Mouse (Mus musculus) lung, postnatal 0 days (tissue): ENCODE measurements at regions not wholly inside any gene's neighbourhood (a gene's known extent, or its start where the extent isn't known, plus 50 kb on each side); places are given as distances from the start of the nearest gene placed in this dataset.

Experiments used
- ATAC-seq: fragments of 200-750 bp; cut with Nextera tagmentation; 2 replicates; pipeline ENCODE4 v1.8.0; 2017; ENCODE audit warnings: moderate library complexity
- DNase-seq: peaks from one replicate; pipeline ENCODE4 v3.0.0-alpha.2; 2016; ENCODE audit warnings: low spot score
- H3K27ac ChIP-seq: fragments of 300-500 bp; sonication (generic); 2 replicates; pipeline ENCODE4 v1.5.1; 2014; ENCODE audit warnings: antibody characterized with exemption, mild to moderate bottlenecking, low read length, mixed read lengths
- H3K27me3 ChIP-seq: fragments of 300-500 bp; sonication (generic); replicated peaks from 2 replicates; pipeline ENCODE4 v1.6.1; 2014; ENCODE audit warnings: low read length, mixed read lengths; ENCODE audit not compliant: insufficient read depth
- H3K36me3 ChIP-seq: fragments of 300-500 bp; sonication (generic); 2 replicates; pipeline ENCODE4 v1.6.1; 2014; ENCODE audit warnings: low read length, mixed read lengths; ENCODE audit not compliant: insufficient read depth
- H3K4me1 ChIP-seq: fragments of 300-500 bp; sonication (generic); 2 replicates; pipeline ENCODE4 v1.6.1; 2014; ENCODE audit warnings: antibody characterized with exemption, low read depth, low read length, mixed read lengths; ENCODE audit not compliant: insufficient read depth
- H3K4me2 ChIP-seq: fragments of 300-500 bp; sonication (generic); replicated peaks from 2 replicates; pipeline ENCODE4 v1.6.1; 2014; ENCODE audit warnings: low read depth, mild to moderate bottlenecking, low read length, moderate library complexity, mixed read lengths
- H3K4me3 ChIP-seq: fragments of 300-500 bp; sonication (generic); 2 replicates; pipeline ENCODE4 v1.5.1; 2014; ENCODE audit warnings: low read depth, low read length
- H3K9ac ChIP-seq: fragments of 300-500 bp; sonication (generic); replicated peaks from 2 replicates; pipeline ENCODE4 v1.6.1; 2014; ENCODE audit warnings: low read depth, mild to moderate bottlenecking
- H3K9me3 ChIP-seq: fragments of 300-500 bp; sonication (generic); 2 replicates; pipeline ENCODE4 v1.6.1; 2016; ENCODE audit warnings: low read length, mixed read lengths
- CTCF ChIP-seq: IDR thresholded peaks from 2 replicates; pipeline ENCODE4 v1.5.1; 2016; ENCODE audit warnings: antibody characterized with exemption, mild to moderate bottlenecking
- EP300 ChIP-seq: IDR thresholded peaks from 2 replicates; pipeline ENCODE4 v1.6.1; 2016; ENCODE audit warnings: antibody characterized with exemption, mild to moderate bottlenecking, control low read depth
- WGBS: fragments of 180-500 bp; shearing (Covaris S2); extraction: QIAGEN DNeasy Blood & Tissue Kit; methylation state at CpG from one replicate; pipeline ENCODE4 v1.1.7; 2014; 5-methylcytosine and 5-hydroxymethylcytosine counted together

DNA sequence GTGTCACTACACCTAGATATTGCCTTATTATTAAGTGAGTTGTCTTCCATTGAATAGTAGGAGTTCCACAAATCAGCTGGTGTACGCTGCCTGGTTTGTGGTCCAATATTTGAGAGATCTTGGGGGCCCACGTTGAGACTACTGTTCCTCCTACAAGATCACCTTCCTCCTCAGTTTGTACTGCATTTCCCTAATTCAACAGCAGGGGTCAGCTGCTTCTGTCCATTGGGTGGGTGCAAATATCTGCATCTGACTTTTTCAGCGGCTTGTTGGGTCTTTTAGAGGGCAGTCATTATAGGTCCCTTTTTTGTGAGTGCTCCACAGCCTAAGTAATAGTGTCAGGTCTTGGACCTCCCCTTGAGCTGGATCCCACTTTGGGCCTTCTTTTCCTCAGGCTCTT is 908.8 kb upstream of the Vwc2 start:
- no peak overlapping the region for H3K27ac ChIP-seq
- no peak overlapping the region for H3K9ac ChIP-seq
- WGBS, result 56% methylated on average over 3 of the region's 3 CpGs
- no peaks in the 10 kb centered on the region for H3K36me3 ChIP-seq
- TF ChIP-seq EP300, result no peak
- TF ChIP-seq CTCF, result no peak
- no peaks in the 10 kb centered on the region for H3K9me3 ChIP-seq
- no peak for DNase-seq
- H3K4me2 ChIP-seq, result no peak overlapping the region
- H3K4me3 ChIP-seq, result no peak overlapping the region
- H3K27me3 ChIP-seq, result no peaks in the 10 kb centered on the region
- H3K4me1 ChIP-seq, result no peaks in the 10 kb centered on the region
- ATAC-seq, result no peak
